Mouse (Mus musculus) midbrain, embryonic 15.5 days (tissue): Measurements from ENCODE around the gene Matk. TPM values are rescaled to one million over a fixed set of nuclear protein-coding genes. Genes with fewer than 3 reads are reported as not detected.

Experiments
- ATAC-seq: fragments of 200-750 bp; cut with Nextera tagmentation; replicated peaks from 2 replicates; pipeline ENCODE4 v1.8.0; 2017; ENCODE audit warnings: moderate TSS enrichment
- H3K27ac ChIP-seq: fragments of 300-500 bp; sonication (generic); 2 replicates; pipeline ENCODE4 v1.5.1; 2015; ENCODE audit warnings: mild to moderate bottlenecking, inconsistent platforms
- H3K27me3 ChIP-seq: fragments of 300-500 bp; sonication (generic); replicated peaks from 2 replicates; pipeline ENCODE4 v1.6.1; 2015; ENCODE audit warnings: inconsistent platforms
- H3K36me3 ChIP-seq: fragments of 300-500 bp; sonication (generic); replicated peaks from 2 replicates; pipeline ENCODE4 v1.6.1; 2015; ENCODE audit warnings: inconsistent platforms
- H3K4me1 ChIP-seq: fragments of 300-500 bp; sonication (generic); 2 replicates; pipeline ENCODE4 v1.6.1; 2015; ENCODE audit warnings: inconsistent platforms
- H3K4me2 ChIP-seq: fragments of 300-500 bp; sonication (generic); 2 replicates; pipeline ENCODE4 v1.6.1; 2015; ENCODE audit warnings: inconsistent platforms, mild to moderate bottlenecking, moderate library complexity
- H3K4me3 ChIP-seq: fragments of 300-500 bp; sonication (generic); 2 replicates; pipeline ENCODE4 v1.5.1; 2015; ENCODE audit warnings: mild to moderate bottlenecking, inconsistent platforms
- H3K9ac ChIP-seq: fragments of 300-500 bp; sonication (generic); 2 replicates; pipeline ENCODE4 v1.6.1; 2015; ENCODE audit warnings: mild to moderate bottlenecking, inconsistent platforms
- H3K9me3 ChIP-seq: fragments of 300-500 bp; sonication (generic); 2 replicates; pipeline ENCODE4 v1.6.1; 2016; ENCODE audit warnings: inconsistent platforms
- WGBS: fragments of 180-500 bp; shearing (Covaris S2); methylation state at CpG from one replicate; pipeline ENCODE4 v1.1.7; 2015; ENCODE audit warnings: mixed read lengths; 5-methylcytosine and 5-hydroxymethylcytosine counted together
- polyA plus RNA-seq: library from polyadenylated mRNA; unstranded; fragments of >200 nt; fragmentation: Nextera tagmentation; extraction: Ambion mirVana; gene quantifications from 2 replicates; pipeline ENCODE4 v1.2.1, GENCODE M21; 2015

The Matk gene
- polyA plus RNA-seq, 1 experiment from 2014 or later = 40.1 TPM

GRCm38 (mm10) chr10:81230438-81231332 is 22.1 kb upstream of the Matk start, which contains the start of gene Atcay:
Gene Atcay (minus strand): TSS chr10:81230833.
- peak; percentile 90 for ATAC-seq
- Histone ChIP-seq H3K4me1 (peaks cover 57% of the 10 kb centered on the region), H3K4me2 (peak within 1 kb of the TSS; percentile 75), H3K27me3 (no peaks in the 10 kb centered on the region), H3K36me3 (no peaks in the 10 kb centered on the region), H3K27ac (peak within 1 kb of the TSS; percentile 96), H3K4me3 (peak within 1 kb of the TSS; percentile 93), H3K9ac (peak within 1 kb of the TSS; percentile 100), H3K9me3 (no peaks in the 10 kb centered on the region)
- 3% methylated on average over 27 of the region's 27 CpGs for WGBS

GRCm38 (mm10) chr10:81231436-81231835 is 21.3 kb upstream of the Matk start:
- ATAC-seq = peak; percentile 3; the same call in 1 of the 2 replicates
- WGBS = 50% methylated on average over 7 of the region's 7 CpGs

GRCm38 (mm10) chr10:81232580-81233225 is 20.0 kb upstream of the Matk start, which contains the start of gene Zfr2:
Gene Zfr2 (plus strand): TSS chr10:81233155.
- H3K4me3 ChIP-seq = peak within 1 kb of the TSS; percentile 63

More at GRCm38 (mm10) chr10:81231436-81231835, 21.3 kb upstream of the Matk start:
- Histone ChIP-seq H3K36me3 (no peaks in the 10 kb centered on the region), H3K4me2 (peak overlapping the region; percentile 75), H3K9ac (peak overlapping the region; percentile 34; the same call in 1 of the 2 replicates), H3K27me3 (no peaks in the 10 kb centered on the region), H3K27ac (peak overlapping the region; percentile 96), H3K4me1 (peaks cover 57% of the 10 kb centered on the region), H3K4me3 (peak overlapping the region; percentile 93), H3K9me3 (no peaks in the 10 kb centered on the region)

GRCm38 (mm10) chr10:81233226-81233585 is 19.5 kb upstream of the Matk start:
- no peaks in the 10 kb centered on the region for H3K9me3 ChIP-seq
- 0% methylated on average over 24 of the region's 28 CpGs for WGBS
- peak overlapping the region; percentile 63 for H3K27ac ChIP-seq
- peaks cover 3% of the 10 kb centered on the region; the same call in 1 of the 2 replicates for H3K27me3 ChIP-seq
- H3K4me3 ChIP-seq = peak overlapping the region; percentile 63
- H3K9ac ChIP-seq = peak overlapping the region; percentile 69
- ATAC-seq = peak; percentile 43
- H3K4me2 ChIP-seq = peak overlapping the region; percentile 62
- H3K4me1 ChIP-seq = peaks cover 45% of the 10 kb centered on the region
- no peaks in the 10 kb centered on the region for H3K36me3 ChIP-seq

More at GRCm38 (mm10) chr10:81232580-81233225, 20.0 kb upstream of the Matk start, which contains the start of gene Zfr2:
- Histone ChIP-seq H3K27me3 (no peaks in the 10 kb centered on the region), H3K36me3 (no peaks in the 10 kb centered on the region), H3K9me3 (no peaks in the 10 kb centered on the region), H3K4me2 (peak within 1 kb of the TSS; percentile 62), H3K9ac (peak within 1 kb of the TSS; percentile 69), H3K27ac (peak within 1 kb of the TSS; percentile 63), H3K4me1 (peaks cover 50% of the 10 kb centered on the region)
- ATAC-seq = peak; percentile 57
- 8% methylated on average over 29 of the region's 29 CpGs for WGBS

- Histone ChIP-seq H3K9ac (0 out of 2 replicates have a peak overlapping the region, but pooled peaks have one; percentile 69), H3K27me3 (peaks cover 8% of the 10 kb centered on the region), H3K4me1 (peaks cover 35% of the 10 kb centered on the region), H3K27ac (no peak overlapping the region), H3K36me3 (no peaks in the 10 kb centered on the region), H3K4me3 (peak overlapping the region; percentile 63; the same call in 1 of the 2 replicates), H3K4me2 (peak overlapping the region; percentile 62; the same call in 1 of the 2 replicates), H3K9me3 (no peaks in the 10 kb centered on the region)
- WGBS = 78% methylated on average over 6 of the region's 6 CpGs
- ATAC-seq = no peak
These were observed 18.5 kb upstream of the Matk start for GRCm38 (mm10) chr10:81234206-81234605.

- no peak for ATAC-seq
- 79% methylated on average over 12 of the region's 12 CpGs for WGBS
- H3K9ac ChIP-seq = no peak overlapping the region
These were observed 16.1 kb upstream of the Matk start for GRCm38 (mm10) chr10:81236471-81237268.

GRCm38 (mm10) chr10:81238618-81239017 is 14.1 kb upstream of the Matk start:
- 78% methylated on average over 2 of the region's 2 CpGs for WGBS
- no peak overlapping the region for H3K9ac ChIP-seq
- H3K36me3 ChIP-seq = no peaks in the 10 kb centered on the region
- H3K4me2 ChIP-seq = no peak overlapping the region
- H3K4me1 ChIP-seq = peaks cover 7% of the 10 kb centered on the region
- no peak for ATAC-seq
- H3K27ac ChIP-seq = no peak overlapping the region
- peaks cover 26% of the 10 kb centered on the region for H3K27me3 ChIP-seq
- no peak overlapping the region for H3K4me3 ChIP-seq
- no peaks in the 10 kb centered on the region for H3K9me3 ChIP-seq

More at GRCm38 (mm10) chr10:81236471-81237268, 16.1 kb upstream of the Matk start:
- peaks cover 24% of the 10 kb centered on the region for H3K4me1 ChIP-seq
- H3K4me2 ChIP-seq = no peak overlapping the region
- H3K4me3 ChIP-seq = no peak overlapping the region
- no peaks in the 10 kb centered on the region for H3K36me3 ChIP-seq
- H3K27me3 ChIP-seq = peaks cover 26% of the 10 kb centered on the region
- H3K9me3 ChIP-seq = no peaks in the 10 kb centered on the region
- H3K27ac ChIP-seq = no peak overlapping the region

- Histone ChIP-seq H3K27me3 (peaks cover 26% of the 10 kb centered on the region), H3K36me3 (no peaks in the 10 kb centered on the region), H3K4me3 (no peak overlapping the region), H3K9me3 (no peaks in the 10 kb centered on the region), H3K9ac (no peak overlapping the region), H3K27ac (no peak overlapping the region), H3K4me2 (no peak overlapping the region), H3K4me1 (0 out of 2 replicates have a peak, but pooled peaks cover 3% of the 10 kb centered on the region)
- 19% methylated on average over 13 of the region's 13 CpGs for WGBS
- ATAC-seq = no peak
These were observed 11.9 kb upstream of the Matk start for GRCm38 (mm10) chr10:81240876-81241275.

GRCm38 (mm10) chr10:81242021-81242420 is 10.7 kb upstream of the Matk start:
- no peak overlapping the region for H3K27ac ChIP-seq
- H3K4me3 ChIP-seq = no peak overlapping the region
- peaks cover 26% of the 10 kb centered on the region for H3K27me3 ChIP-seq
- no peaks in the 10 kb centered on the region for H3K36me3 ChIP-seq
- H3K4me2 ChIP-seq = no peak overlapping the region
- no peak for ATAC-seq
- no peak overlapping the region for H3K9ac ChIP-seq
- WGBS = 91% methylated on average over 16 of the region's 16 CpGs
- no peaks in the 10 kb centered on the region for H3K9me3 ChIP-seq
- 0 out of 2 replicates have a peak, but pooled peaks cover 3% of the 10 kb centered on the region for H3K4me1 ChIP-seq

- no peak overlapping the region for H3K9ac ChIP-seq
- 80% methylated on average over 4 of the region's 4 CpGs for WGBS
- H3K27me3 ChIP-seq = peaks cover 19% of the 10 kb centered on the region
- H3K4me2 ChIP-seq = no peak overlapping the region
- no peaks in the 10 kb centered on the region for H3K36me3 ChIP-seq
- H3K4me3 ChIP-seq = no peak overlapping the region
- no peak for ATAC-seq
- no peaks in the 10 kb centered on the region for H3K9me3 ChIP-seq
- H3K27ac ChIP-seq = no peak overlapping the region
- H3K4me1 ChIP-seq = 0 out of 2 replicates have a peak, but pooled peaks cover 3% of the 10 kb centered on the region
These were observed 8.6 kb upstream of the Matk start for GRCm38 (mm10) chr10:81244146-81244545.

- Histone ChIP-seq H3K36me3 (no peaks in the 10 kb centered on the region), H3K4me1 (0 out of 2 replicates have a peak, but pooled peaks cover 3% of the 10 kb centered on the region), H3K27ac (no peak overlapping the region), H3K9ac (no peak overlapping the region), H3K27me3 (peaks cover 14% of the 10 kb centered on the region), H3K9me3 (no peaks in the 10 kb centered on the region), H3K4me2 (no peak overlapping the region), H3K4me3 (no peak overlapping the region)
- 9% methylated on average over 17 of the region's 17 CpGs for WGBS
- ATAC-seq = peak; percentile 57
These were observed 8.1 kb upstream of the Matk start for GRCm38 (mm10) chr10:81244595-81244994.
